Mouse (Mus musculus) heart, adult 2 months (tissue): ENCODE data around the gene Sfn.

Experiments
- CTCF ChIP-seq: fragments of 200-600 bp; IDR thresholded peaks from 2 replicates; pipeline ENCODE4 v1.8.1; 2022; ENCODE audit warnings: antibody characterized with exemption, mild to moderate bottlenecking, moderate library complexity
- EP300 ChIP-seq: fragments of 200-500 bp; IDR thresholded peaks from 2 replicates; pipeline ENCODE4 v1.6.1; 2011; ENCODE audit warnings: low read depth, low read length, control low read depth; ENCODE audit not compliant: insufficient read depth

DNA sequence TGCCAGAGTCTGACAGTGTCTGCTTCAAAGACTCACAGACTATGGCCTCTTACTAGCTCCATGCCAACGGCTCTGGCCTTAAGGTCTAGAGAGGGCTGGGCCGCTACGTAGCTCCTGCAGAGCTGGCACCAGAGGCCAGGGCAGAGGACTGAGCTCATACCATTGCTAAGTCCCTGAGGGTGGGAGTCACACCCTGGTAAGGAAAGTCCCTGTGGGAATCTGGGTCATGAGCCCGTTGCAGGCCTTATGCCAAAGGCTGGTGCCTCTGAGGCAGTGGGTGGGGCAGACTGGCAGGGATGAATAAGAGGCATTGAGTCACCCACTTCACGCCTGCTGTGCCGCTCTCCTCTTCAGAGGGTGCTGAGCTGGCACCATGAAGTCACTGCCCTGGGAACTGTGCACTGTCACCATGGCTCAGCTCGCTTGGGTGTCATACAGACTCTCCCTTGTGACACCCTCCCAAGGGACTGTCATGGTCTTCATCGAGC is 12.3 kb upstream of the Sfn start:
- TF ChIP-seq CTCF, result no peak
- no peak for TF ChIP-seq EP300
